Mouse (Mus musculus) E14TG2a.4 (cell line): ENCODE results near the gene Ghdc.
A peak's percentile ranks its signal among the peaks of the same experiment; 100 is the strongest.

ENCODE experiments used
- H3K27me3 ChIP-seq: 2 replicates; pipeline ENCODE4 v1.6.1; 2014; ENCODE audit warnings: low read length, control low read depth; ENCODE audit not compliant: insufficient read depth
- H3K36me3 ChIP-seq: 2 replicates; pipeline ENCODE4 v1.6.1; 2014; ENCODE audit warnings: low read length, control low read depth; ENCODE audit not compliant: insufficient read depth
- H3K4me1 ChIP-seq: replicated peaks from 2 replicates; pipeline ENCODE4 v1.6.1; 2014; ENCODE audit warnings: low read depth, low read length, control low read depth
- H3K4me3 ChIP-seq: replicated peaks from 2 replicates; pipeline ENCODE4 v1.5.1; 2014; ENCODE audit warnings: mild to moderate bottlenecking, low read length
- H3K9me3 ChIP-seq: 2 replicates; pipeline ENCODE4 v1.6.1; 2014; ENCODE audit warnings: low read length, control low read depth
- CTCF ChIP-seq: conservative IDR thresholded peaks from 2 replicates; pipeline ENCODE4 v1.5.1; 2014; ENCODE audit warnings: low read length
- NANOG ChIP-seq: IDR thresholded peaks from 2 replicates; pipeline ENCODE4 v1.6.1; 2014; ENCODE audit warnings: borderline replicate concordance, low read length, mixed read lengths
- POU5F1 ChIP-seq: IDR thresholded peaks from 2 replicates; pipeline ENCODE4 v1.6.1; 2014; ENCODE audit warnings: low read length, borderline replicate concordance

Ghdc gene

DNA sequence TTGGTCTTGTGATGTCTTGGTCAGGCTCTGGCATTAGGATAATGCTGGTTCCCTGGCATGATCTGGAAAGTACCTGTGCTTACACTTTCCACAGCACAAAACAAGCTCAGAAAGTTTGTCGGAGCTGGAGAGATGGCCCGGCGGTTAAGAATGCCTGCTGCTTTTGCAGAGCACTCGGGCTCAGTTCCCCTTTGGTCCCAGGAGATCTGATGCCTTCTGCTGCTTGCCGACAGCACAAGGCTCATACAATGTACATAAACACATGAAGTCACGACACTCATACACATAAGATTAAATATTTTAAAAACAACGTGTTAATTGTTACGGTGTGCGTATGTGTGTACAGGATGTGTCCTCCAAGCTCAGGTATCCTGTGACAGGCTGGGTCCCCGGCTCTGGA, 5.2 kb upstream of the Ghdc start:
- Histone ChIP-seq H3K36me3 (no peaks in the 10 kb centered on the region), H3K27me3 (no peaks in the 10 kb centered on the region), H3K9me3 (no peaks in the 10 kb centered on the region), H3K4me1 (peaks cover 30% of the 10 kb centered on the region), H3K4me3 (no peak overlapping the region)
- no peak for TF ChIP-seq NANOG
- TF ChIP-seq POU5F1, result no peak
- no peak for TF ChIP-seq CTCF

DNA sequence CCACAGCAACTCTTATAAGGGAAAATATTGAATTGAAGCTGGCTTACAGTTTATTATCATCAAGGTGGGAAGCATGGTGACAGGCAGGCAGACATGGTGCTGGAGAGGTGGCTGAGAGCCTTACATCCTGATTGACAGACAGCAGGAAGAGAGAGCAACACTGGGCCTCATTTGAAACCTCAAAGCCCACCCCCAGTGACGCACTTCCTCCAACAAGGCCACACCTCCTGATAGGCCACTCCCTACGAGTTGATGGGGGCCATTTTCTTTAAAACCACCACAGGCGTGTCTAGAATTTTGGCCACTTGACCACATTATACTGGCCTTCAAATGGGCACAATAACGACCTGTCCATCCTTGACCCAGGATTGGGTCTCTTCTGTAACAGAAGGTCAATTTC, 3.5 kb upstream of the Ghdc start:
- Histone ChIP-seq H3K9me3 (no peaks in the 10 kb centered on the region), H3K4me3 (peak overlapping the region; percentile 57), H3K36me3 (peaks cover 1% of the 10 kb centered on the region; the same call in 1 of the 2 replicates), H3K27me3 (no peaks in the 10 kb centered on the region), H3K4me1 (peaks cover 33% of the 10 kb centered on the region)
- TF ChIP-seq POU5F1 (no peak), CTCF (no peak), NANOG (no peak)

DNA sequence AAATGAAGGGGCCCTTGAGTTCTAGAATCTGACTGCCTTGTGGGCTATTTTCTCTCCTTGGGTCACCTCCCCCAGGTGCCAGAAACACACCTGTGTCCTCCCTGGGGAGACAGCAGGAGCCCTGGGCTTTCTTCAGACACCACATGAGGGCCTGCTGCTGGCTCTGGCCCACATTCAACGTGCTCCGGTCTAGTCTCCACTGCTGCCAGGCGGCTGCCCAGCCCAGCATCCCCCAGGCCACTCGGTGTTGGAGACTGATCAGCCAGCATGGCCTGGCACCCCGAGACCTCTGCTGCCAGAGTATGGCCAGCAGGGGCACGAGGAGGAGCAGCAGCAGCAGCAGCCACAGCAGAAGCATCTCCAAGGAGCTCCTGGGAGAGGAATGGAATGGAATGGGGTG, 777 bp downstream of the Ghdc start:
- H3K27me3 ChIP-seq, result no peaks in the 10 kb centered on the region
- TF ChIP-seq NANOG (no peak), CTCF (no peak), POU5F1 (no peak)
- no peaks in the 10 kb centered on the region for H3K9me3 ChIP-seq
- H3K4me3 ChIP-seq, result peak overlapping the region; percentile 81
- peaks cover 48% of the 10 kb centered on the region for H3K4me1 ChIP-seq
- peaks cover 28% of the 10 kb centered on the region for H3K36me3 ChIP-seq

DNA sequence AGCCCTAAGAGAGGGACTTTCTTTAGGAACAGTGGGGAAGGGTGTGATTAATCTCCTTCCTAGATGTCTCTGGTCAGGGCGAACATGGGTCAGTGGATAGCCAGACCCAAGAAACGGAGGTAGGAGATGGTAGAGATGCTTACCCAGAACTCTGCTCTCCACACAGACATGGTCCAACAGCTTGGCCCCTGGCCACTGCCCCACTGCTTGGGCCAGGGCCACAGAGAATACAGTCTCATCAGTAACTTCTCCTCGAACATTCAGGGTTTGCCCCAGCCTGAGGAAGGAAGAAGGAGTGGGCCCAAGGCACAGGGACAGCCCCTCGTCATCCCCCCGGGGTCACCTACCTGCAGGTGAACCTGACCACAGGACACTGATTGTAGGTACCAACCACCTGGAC, 2.9 kb downstream of the Ghdc start:
- TF ChIP-seq NANOG (no peak), POU5F1 (no peak), CTCF (no peak)
- H3K4me3 ChIP-seq, result no peak overlapping the region
- H3K4me1 ChIP-seq, result peaks cover 45% of the 10 kb centered on the region
- H3K27me3 ChIP-seq, result peaks cover 9% of the 10 kb centered on the region
- H3K36me3 ChIP-seq, result peaks cover 28% of the 10 kb centered on the region
- no peaks in the 10 kb centered on the region for H3K9me3 ChIP-seq

DNA sequence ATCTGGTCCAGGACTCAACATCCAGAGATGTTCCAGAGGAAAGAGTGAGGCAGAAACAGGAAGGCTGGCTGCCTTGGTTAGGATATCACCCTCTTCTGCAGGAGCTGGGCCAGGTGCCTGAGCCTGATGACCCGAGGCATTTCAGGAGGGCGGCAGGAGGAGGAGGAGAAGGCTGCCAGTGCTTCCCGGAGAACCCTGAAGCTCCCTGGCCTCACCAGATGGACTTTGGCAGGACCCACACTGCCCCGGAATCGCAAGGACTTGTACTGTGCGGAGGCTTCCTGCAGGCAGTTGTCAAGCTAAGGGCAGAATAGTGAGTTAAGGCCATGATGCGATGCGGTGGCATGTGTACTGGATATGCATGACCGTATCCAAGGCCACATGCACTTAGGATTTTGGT, 4.0 kb downstream of the Ghdc start:
- no peak overlapping the region for H3K4me3 ChIP-seq
- H3K36me3 ChIP-seq, result peaks cover 28% of the 10 kb centered on the region
- no peaks in the 10 kb centered on the region for H3K9me3 ChIP-seq
- TF ChIP-seq POU5F1 (no peak), CTCF (no peak), NANOG (no peak)
- peaks cover 49% of the 10 kb centered on the region for H3K4me1 ChIP-seq
- peaks cover 19% of the 10 kb centered on the region for H3K27me3 ChIP-seq

DNA sequence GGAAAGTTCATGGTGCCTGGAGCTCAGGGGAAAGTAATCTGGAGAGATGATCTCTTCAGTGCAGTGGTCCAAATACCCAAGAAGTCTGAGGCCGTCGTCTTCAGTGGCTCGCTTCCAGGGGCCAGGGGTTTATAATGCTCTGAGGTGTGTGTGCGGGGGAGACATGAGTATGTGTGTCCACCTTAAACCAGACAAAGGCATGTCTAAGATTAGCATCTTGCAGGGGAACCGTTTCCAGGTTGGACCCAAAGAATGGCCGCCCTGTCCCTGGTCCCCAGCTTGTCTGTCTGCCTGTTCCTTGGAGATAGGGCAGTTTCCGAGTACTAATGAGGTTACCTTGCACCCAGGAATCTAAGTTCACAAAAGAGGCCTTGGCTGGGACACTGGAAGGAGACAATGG, 7.9 kb downstream of the Ghdc start, which contains the start of gene Hcrt:
Gene Hcrt (minus strand): TSS at position 101 of the 400 bp plus-strand sequence.
- H3K27me3 ChIP-seq, result peaks cover 50% of the 10 kb centered on the region
- H3K4me1 ChIP-seq, result peaks cover 49% of the 10 kb centered on the region
- no peaks in the 10 kb centered on the region for H3K9me3 ChIP-seq
- peaks cover 14% of the 10 kb centered on the region for H3K36me3 ChIP-seq
- TF ChIP-seq CTCF (no peak), POU5F1 (no peak), NANOG (no peak)
- H3K4me3 ChIP-seq, result peak within 1 kb of the TSS; percentile 73

DNA sequence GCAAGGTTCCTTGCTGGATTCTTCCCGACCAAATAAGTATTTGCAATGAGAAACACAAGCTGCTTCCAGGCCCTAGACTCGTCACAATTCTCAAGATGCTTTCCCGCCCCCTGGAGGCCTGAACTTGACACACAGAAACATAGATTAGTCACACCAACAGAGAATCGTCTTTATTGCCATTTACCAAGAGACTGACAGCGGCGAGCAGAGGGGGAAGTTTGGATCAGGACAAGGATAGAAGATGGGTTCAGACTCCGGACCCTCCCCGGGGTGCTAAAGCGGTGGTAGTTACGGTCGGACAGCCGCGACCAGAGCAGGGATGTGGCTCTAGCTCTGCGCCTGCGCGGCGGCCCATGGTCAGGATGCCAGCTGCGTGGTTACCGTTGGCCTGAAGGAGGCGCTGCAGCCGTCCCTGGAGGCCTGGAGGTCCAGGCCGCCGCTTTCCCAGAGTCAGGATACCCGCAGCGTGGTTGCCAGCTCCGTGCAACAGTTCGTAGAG, 9.2 kb downstream of the Ghdc start:
- no peak for TF ChIP-seq POU5F1
- no peak for TF ChIP-seq NANOG
- TF ChIP-seq CTCF, result peak; percentile 59
- peaks cover 57% of the 10 kb centered on the region for H3K27me3 ChIP-seq
- peaks cover 4% of the 10 kb centered on the region for H3K36me3 ChIP-seq
- no peaks in the 10 kb centered on the region for H3K9me3 ChIP-seq
- H3K4me3 ChIP-seq, result peak overlapping the region; percentile 73
- peaks cover 45% of the 10 kb centered on the region for H3K4me1 ChIP-seq

DNA sequence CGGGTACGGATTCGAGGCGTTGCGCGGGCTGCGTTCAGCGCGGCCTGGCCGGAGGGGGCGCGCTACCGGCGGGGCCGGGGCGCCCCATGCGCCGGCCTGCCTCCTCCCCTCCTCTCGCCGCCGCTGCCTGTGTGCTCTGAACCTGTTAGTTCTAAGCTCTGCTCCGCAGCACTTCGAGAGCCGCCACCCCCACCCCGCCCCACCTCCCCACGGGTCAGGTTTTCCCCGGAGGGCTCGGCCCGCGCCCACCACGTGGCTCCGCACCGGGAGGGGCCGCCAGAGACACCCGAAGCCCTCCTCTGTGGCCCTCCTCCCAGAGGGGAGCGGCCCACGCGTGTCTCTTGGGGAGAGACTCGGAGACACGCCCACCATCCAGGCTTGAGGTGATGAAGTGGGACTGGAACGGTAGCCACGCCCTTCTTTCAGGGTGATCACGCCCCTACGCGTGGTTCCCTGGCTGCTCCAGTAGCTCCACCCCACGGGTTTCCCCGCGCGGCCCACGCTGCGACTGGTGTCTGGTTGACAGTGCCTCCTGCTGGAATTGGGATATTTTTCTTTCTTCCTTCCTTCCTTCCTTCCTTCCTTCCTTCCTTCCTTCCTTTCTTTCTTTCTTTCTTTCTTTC, 11.0 kb downstream of the Ghdc start, which contains the start of gene Kcnh4:
Gene Kcnh4 (minus strand): TSS at position 332 of the 623 bp plus-strand sequence.
- Histone ChIP-seq H3K4me1 (peaks cover 47% of the 10 kb centered on the region), H3K36me3 (no peaks in the 10 kb centered on the region), H3K9me3 (no peaks in the 10 kb centered on the region), H3K27me3 (peaks cover 69% of the 10 kb centered on the region), H3K4me3 (peak within 1 kb of the TSS; percentile 80)
- no peak for TF ChIP-seq NANOG
- TF ChIP-seq POU5F1, result no peak
- TF ChIP-seq CTCF, result no peak
